Mouse (Mus musculus): Measurements from ENCODE around the gene Pbx2. TPM values are rescaled to one million over a fixed set of nuclear protein-coding genes. Genes with fewer than 3 reads are reported as not detected.

Gene Pbx2
- total RNA-seq, 2 experiments from 2014 or later, result 34.6 to 39.5 TPM

DNA sequence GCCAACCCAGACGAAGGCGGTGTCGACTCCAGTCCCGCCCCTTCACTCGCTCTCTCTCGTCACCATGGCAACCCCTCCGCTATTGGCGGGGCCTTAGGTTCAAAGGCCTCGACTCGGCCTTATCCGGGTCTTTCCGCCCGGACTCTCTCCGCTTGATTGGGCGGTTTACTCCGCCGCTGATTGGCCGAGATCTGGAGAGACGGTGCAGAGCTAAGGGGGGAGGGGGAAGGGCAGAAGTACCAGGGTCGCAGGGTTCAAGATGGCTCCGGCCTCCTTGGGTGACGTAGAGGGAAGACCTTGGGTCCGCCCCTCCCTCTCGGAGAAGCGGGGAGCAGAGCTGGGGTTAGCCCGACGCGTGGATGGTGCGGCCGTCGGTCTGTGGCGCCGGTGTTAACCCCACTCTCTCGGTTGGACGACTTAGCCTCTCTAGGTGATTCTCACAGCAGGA, 13.0 kb downstream of the Pbx2 start, which contains the start of gene Agpat1:
Gene Agpat1, plus strand, starts transcription at position 202 of the 448 bp plus-strand sequence.
- DNase-seq, result peak; percentile 99

DNA sequence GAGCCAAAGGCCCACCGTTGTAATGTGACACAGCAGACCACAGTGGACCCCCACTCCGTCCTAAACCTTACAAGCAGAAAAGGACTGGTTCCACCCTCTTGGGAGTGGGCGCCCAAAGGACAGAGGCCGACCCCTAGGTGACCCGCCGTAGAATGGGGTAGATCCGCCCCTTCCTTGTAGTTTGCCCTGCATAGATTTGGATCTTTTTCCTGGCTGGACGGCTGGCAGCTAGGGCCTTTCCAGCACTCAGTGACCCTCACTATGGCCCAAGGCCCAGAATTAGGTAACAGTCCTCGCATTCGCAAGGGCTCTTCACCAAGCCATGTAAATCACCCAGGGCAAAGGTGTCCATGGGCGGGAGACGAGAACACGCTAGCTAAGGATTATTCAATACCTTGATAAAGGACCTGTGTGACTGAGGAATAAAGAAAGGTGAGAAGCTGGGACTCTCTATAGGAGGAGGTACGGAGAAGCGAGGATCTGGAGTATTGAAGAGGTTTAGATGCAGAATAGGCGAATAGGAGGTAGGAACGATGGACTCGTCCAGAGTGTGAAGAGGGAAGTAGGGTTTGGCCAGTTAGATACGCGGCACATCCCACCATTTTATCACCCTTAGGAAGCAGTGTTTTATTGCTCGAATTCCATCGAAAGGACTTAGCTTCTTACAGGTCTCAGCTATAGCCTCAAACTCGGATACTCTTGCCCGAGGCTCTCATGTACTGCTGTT, 13.6 kb downstream of the Pbx2 start:
- DNase-seq, result no peak

DNA sequence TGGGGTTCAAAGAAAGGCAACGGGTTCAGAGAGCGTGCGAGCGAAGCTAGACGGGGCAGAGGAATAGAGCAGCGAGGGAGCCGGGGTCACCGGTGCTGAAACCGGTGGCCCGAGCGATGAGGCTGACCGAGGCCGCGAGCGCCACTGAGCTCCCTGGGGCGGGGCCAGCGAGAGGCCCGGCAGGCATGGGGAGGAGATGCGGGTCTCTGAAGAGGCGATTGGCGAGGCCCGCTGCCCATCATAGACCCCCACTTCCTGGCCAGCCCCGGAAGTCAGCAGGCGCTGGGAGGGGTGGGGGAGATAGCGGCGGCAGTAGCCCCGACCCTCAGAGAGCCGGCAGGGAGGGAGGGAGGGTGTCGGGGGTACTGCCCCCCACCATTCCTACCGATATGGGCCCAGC, 14.5 kb downstream of the Pbx2 start:
- DNase-seq, result peak; percentile 98

GRCm38 (mm10) chr17:34606186-34607039, 15.3 kb downstream of the Pbx2 start:
- peak; percentile 42 for DNase-seq

DNA sequence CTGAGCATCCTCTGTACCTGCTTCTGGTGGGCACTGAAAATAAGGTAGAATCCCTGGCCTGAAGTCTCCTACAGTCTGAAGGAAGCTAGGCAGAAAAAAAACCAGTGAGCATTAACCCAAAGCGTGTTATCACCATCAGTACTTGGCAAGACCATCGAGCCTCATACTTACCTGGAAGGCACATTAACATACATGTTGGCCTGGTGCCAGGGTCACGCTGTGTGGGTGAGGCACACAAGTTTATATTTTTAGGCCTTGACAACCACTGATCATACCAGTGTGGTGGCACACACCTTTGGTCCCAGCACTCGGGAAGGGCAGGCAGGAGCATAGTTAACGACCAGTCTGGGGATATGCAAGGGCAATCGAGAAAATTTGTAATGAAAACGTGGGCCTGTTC, 16.9 kb downstream of the Pbx2 start:
- DNase-seq, result no peak

DNA sequence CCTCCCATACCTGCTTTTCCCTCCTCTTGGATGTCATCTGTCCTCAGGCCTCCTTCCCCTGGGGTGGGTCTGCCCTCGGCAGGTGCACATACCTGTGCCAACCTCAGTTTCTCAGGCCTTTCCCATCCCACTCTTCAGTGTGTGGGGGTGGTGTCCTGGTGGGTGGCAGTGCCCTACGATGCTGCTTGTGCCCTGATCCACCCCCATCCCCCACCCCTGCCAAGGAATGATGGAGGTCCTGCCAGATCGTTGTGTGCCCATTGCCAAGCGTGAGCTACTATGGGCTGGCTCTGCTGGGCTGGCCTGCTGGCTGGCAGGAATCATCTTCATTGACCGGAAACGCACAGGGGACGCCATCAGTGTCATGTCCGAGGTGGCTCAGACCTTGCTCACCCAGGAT, 20.0 kb downstream of the Pbx2 start:
- DNase-seq, result no peak

DNA sequence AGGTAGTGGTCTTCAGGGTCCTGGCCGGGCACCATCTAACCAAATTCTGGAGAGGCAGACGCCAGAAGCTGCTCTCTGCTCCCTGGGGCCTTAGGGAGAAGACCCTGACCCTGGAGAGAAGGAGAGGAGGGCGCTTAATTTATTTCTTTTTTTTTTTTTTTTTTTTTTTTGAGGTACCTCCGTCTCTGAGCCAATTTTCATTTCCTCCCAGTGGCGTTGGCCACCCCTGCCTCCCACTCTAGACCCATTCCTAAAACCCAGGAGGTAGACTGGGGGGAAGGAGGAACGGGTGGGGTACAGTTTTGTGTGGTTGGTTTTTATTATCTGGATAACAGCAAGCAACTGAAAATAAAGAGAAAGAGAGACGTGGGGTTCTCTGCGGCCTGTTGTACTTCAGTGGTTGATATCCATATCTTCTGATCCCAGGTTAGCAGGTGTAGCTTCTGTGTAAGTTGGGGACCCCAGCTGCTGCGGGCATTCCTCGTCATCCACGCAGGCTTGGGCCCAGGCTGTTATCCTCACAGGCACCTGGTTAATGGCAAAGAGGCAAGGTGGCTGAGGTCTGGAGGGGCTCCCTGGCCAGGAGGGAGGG, 22.1 kb downstream of the Pbx2 start:
- DNase-seq, result no peak

DNA sequence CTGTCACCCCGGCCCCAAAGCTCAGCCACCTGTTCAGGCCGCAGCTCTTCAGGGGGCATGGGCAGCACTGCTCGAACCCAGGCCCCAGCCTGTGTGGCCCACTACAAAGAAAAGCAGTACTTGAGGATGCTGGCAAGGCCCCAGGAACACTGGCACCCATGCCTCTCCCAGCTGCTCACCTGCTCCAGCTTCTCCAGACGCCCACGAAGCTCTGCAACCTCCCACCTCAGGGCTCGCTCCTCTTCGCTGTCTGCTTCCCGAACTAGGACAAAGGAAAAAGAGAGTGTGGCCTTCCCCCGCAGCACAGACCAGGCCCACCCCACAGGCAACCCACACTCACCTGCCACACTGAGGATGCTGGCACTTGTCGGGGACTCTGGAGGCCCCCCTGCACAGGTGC, 22.8 kb downstream of the Pbx2 start:
- no peak for DNase-seq

DNA sequence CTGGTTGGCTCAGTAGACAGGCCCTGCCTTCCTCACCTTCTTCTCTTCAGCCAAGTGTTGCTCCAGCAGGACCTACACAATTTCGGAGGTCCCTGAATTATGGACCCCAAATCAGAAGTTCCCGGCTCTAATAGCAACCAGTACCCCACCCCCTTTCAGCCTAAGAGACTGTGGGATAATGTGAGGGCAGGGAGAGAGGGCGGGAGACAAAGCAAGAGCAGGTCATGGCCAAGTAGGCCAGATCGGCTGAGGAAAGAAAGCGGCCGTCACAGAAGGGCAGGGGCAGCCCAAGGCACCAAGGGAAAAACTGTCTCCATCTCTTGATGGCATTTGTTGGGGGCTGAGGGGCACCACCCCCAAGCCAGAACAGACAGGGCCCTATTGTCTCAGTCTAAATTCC, 24.8 kb downstream of the Pbx2 start, which contains the start of gene Egfl8:
Gene Egfl8, minus strand, starts transcription at position 101 of the 400 bp plus-strand sequence.
- no peak for DNase-seq

DNA sequence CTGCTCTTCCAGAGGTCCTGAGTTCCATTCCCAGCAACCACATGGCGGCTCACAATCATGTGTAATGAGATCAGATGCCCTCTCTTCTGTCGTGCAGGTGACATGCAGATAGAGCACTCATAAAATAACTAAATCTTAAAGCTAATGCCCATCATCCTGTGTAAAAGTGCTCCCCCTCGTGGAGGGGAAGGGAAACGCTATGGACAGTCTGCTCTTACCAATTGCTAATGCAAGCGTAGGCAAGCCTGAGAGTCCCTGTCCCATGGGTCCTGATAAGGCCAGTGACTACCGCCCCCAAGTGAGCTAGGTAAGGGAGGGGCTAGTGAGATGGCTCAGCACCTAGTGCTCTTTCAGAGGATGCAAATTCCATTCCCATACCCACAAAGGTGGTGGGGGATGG, 27.9 kb downstream of the Pbx2 start:
- DNase-seq, result peak; percentile 74

DNA sequence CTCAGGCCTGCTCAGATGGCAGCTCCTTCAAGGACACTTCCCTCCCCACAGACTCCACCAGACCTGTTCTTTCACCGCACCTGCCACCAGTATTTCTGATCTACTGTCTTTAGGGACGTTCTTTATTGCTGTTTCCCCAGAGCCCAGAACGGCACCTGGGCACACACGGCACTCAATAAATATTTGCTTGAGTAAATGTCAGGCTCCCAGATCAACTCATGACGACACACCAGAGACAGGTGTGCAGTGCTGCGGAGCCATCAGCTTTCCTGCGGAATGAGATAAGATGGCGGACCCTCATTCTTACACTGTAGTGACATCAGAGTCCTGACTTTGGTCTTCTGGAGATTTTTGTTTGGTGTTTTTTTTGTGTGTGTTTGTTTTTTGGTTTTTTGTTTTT, 29.9 kb downstream of the Pbx2 start:
- DNase-seq, result no peak

DNA sequence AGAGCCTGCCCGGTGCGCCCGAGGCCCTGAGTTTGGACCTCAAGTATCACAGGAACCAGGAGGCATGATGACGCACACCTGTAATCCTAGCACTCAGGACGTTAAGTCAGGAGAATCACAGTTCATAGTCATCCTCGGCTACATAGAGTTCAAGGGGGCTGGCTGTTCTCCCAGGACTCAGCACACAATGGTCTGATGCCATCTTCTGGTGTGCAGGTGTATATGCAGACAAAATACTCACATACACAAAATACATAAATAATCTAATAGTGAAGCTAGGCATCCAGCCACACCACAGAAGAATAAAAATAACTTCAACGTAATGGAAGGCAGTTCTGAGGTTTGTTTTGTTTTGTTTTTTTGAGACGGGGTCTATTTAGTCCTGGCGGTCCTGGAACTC, 32.1 kb downstream of the Pbx2 start:
- no peak for DNase-seq

DNA sequence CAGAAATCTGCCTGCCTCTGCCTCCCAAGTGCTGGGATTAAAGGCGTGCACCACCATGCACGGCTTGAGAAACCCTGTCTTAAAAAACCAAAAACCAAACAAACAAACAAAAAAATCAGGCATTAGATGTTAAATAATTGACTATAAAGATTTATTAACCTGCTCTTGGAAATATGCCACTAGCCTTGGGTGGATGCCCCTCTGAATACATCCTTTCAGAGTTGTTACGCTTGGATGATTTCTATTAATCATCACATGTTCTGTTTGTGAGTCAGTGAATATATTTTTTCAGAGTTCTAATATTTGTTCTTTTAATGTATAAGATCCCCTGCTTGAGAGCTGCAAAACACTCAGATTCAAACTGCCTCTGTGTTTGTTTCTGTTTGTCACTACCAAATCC, 33.9 kb downstream of the Pbx2 start:
- DNase-seq, result no peak

- DNase-seq, result no peak
Measured at GRCm38 (mm10) chr17:34626062-34626772, 35.2 kb downstream of the Pbx2 start.

GRCm38 (mm10) chr17:34626773-34627092, 35.7 kb downstream of the Pbx2 start:
- peak; percentile 47 for DNase-seq

- DNase-seq, result peak; percentile 90
Measured at GRCm38 (mm10) chr17:34627093-34627942, 36.3 kb downstream of the Pbx2 start.

GRCm38 (mm10) chr17:34627943-34628643, 37.0 kb downstream of the Pbx2 start, which contains the start of gene Ppt2:
TSS of gene Ppt2 (minus strand) at chr17:34628510.
- peak; percentile 62 for DNase-seq

DNA sequence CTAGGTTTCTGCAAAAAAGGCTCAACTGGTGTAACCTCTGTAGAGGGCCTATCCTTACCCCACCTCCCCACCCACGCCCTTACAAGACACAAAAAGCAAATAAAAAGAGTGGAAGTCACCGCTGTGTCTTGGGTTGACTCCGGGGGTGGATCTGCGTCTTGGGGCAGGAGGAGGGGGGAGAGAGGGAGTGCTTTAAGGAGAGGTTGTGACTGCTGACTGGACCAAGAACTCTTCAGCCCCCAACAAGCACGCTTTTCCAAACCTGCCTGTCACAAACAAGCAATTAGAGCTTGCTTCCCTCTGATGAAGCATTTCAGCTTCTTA, 37.5 kb downstream of the Pbx2 start:
- no peak for DNase-seq

GRCm38 (mm10) chr17:34629221-34629751, 38.2 kb downstream of the Pbx2 start, which contains the start of gene Prrt1:
TSS of gene Prrt1 (plus strand) at chr17:34629533.
- DNase-seq, result no peak

GRCm38 (mm10) chr17:34629796-34630603, 38.9 kb downstream of the Pbx2 start:
- DNase-seq, result no peak

Data from heart, postnatal 4 days (tissue).